Mouse (Mus musculus) liver, embryonic 16.5 days (tissue): ENCODE data around the gene Ndufs2. TPM values are rescaled to one million over a fixed set of nuclear protein-coding genes. Genes with fewer than 3 reads are reported as not detected.

ENCODE experiments used
- ATAC-seq: fragments of 200-750 bp; cut with Nextera tagmentation; 2 replicates; pipeline ENCODE4 v1.8.0; 2017; ENCODE audit warnings: low read depth, mild to moderate bottlenecking, moderate number of reproducible peaks, moderate library complexity
- H3K27ac ChIP-seq: fragments of 300-500 bp; sonication (generic); 2 replicates; pipeline ENCODE4 v1.5.1; 2014; ENCODE audit warnings: mild to moderate bottlenecking, low read length
- H3K27me3 ChIP-seq: fragments of 300-500 bp; sonication (generic); 2 replicates; pipeline ENCODE4 v1.6.1; 2014; ENCODE audit warnings: low read depth, low read length, mixed read lengths; ENCODE audit not compliant: control insufficient read depth, insufficient read depth
- H3K36me3 ChIP-seq: fragments of 300-500 bp; sonication (generic); 2 replicates; pipeline ENCODE4 v1.6.1; 2014; ENCODE audit warnings: mild to moderate bottlenecking; ENCODE audit not compliant: control insufficient read depth, insufficient read depth
- H3K4me1 ChIP-seq: fragments of 300-500 bp; sonication (generic); 2 replicates; pipeline ENCODE4 v1.6.1; 2014; ENCODE audit warnings: low read depth, low read length, mixed read lengths; ENCODE audit not compliant: control insufficient read depth
- H3K4me2 ChIP-seq: fragments of 300-500 bp; sonication (generic); 2 replicates; pipeline ENCODE4 v1.6.1; 2014; ENCODE audit warnings: low read depth, low read length, mixed read lengths
- H3K4me3 ChIP-seq: fragments of 300-500 bp; sonication (generic); 2 replicates; pipeline ENCODE4 v1.5.1; 2014; ENCODE audit warnings: low read depth, mild to moderate bottlenecking, low read length
- H3K9ac ChIP-seq: fragments of 300-500 bp; sonication (generic); 2 replicates; pipeline ENCODE4 v1.6.1; 2014; ENCODE audit warnings: low read depth, low read length
- H3K9me3 ChIP-seq: fragments of 300-500 bp; sonication (generic); replicated peaks from 2 replicates; pipeline ENCODE4 v1.6.1; 2016; ENCODE audit warnings: low read length; ENCODE audit not compliant: control insufficient read depth
- WGBS: fragments of 180-500 bp; shearing (Covaris S2); extraction: QIAGEN DNeasy Blood & Tissue Kit; methylation state at CpG from one replicate; pipeline ENCODE4 v1.1.7; 2014; ENCODE audit not compliant: insufficient replicate concordance; 5-methylcytosine and 5-hydroxymethylcytosine counted together
- polyA plus RNA-seq: library from polyadenylated mRNA; unstranded; fragments of >200 nt; fragmentation: Nextera tagmentation; extraction: Ambion mirVana; gene quantifications from 2 replicates; pipeline ENCODE4 v1.2.1, GENCODE M21; 2015

Gene Ndufs2
- polyA plus RNA-seq, 1 experiment from 2014 or later, result 138 TPM

- no peaks in the 10 kb centered on the region for H3K27me3 ChIP-seq
- no peak overlapping the region for H3K4me3 ChIP-seq
- no peak for ATAC-seq
- peaks cover 22% of the 10 kb centered on the region for H3K36me3 ChIP-seq
- no peak overlapping the region for H3K9ac ChIP-seq
- no peak overlapping the region for H3K27ac ChIP-seq
- WGBS, result 69% methylated on average over 15 of the region's 15 CpGs
- H3K9me3 ChIP-seq, result no peaks in the 10 kb centered on the region
- H3K4me1 ChIP-seq, result peaks cover 3% of the 10 kb centered on the region; the same call in 1 of the 2 replicates
- H3K4me2 ChIP-seq, result no peak overlapping the region
Measured at GRCm38 (mm10) chr1:171239992-171240744, 11.0 kb downstream of the Ndufs2 start.

GRCm38 (mm10) chr1:171238463-171238862 lies 12.7 kb downstream of the Ndufs2 start:
- H3K9me3 ChIP-seq, result no peaks in the 10 kb centered on the region
- peaks cover 9% of the 10 kb centered on the region for H3K4me1 ChIP-seq
- no peak overlapping the region for H3K9ac ChIP-seq
- no peak overlapping the region for H3K27ac ChIP-seq
- H3K27me3 ChIP-seq, result no peaks in the 10 kb centered on the region
- no peak overlapping the region for H3K4me2 ChIP-seq
- H3K36me3 ChIP-seq, result peaks cover 20% of the 10 kb centered on the region
- 58% methylated on average over 14 of the region's 14 CpGs for WGBS
- H3K4me3 ChIP-seq, result no peak overlapping the region
- ATAC-seq, result peak; percentile 41; the same call in 1 of the 2 replicates

- no peak overlapping the region for H3K9ac ChIP-seq
- H3K36me3 ChIP-seq, result peaks cover 20% of the 10 kb centered on the region
- 66% methylated on average over 6 of the region's 6 CpGs for WGBS
- H3K27me3 ChIP-seq, result no peaks in the 10 kb centered on the region
- H3K4me3 ChIP-seq, result no peak overlapping the region
- no peak overlapping the region for H3K27ac ChIP-seq
- peaks cover 19% of the 10 kb centered on the region for H3K4me1 ChIP-seq
- ATAC-seq, result no peak
- H3K9me3 ChIP-seq, result no peaks in the 10 kb centered on the region
- H3K4me2 ChIP-seq, result no peak overlapping the region
Measured at GRCm38 (mm10) chr1:171237438-171237837, 13.8 kb downstream of the Ndufs2 start.

- 65% methylated on average over 4 of the region's 4 CpGs for WGBS
- H3K27ac ChIP-seq, result no peak overlapping the region
- H3K4me2 ChIP-seq, result no peak overlapping the region
- no peak for ATAC-seq
- peaks cover 20% of the 10 kb centered on the region for H3K36me3 ChIP-seq
- peaks cover 24% of the 10 kb centered on the region for H3K4me1 ChIP-seq
- H3K4me3 ChIP-seq, result no peak overlapping the region
- H3K9ac ChIP-seq, result no peak overlapping the region
- H3K9me3 ChIP-seq, result no peaks in the 10 kb centered on the region
- no peaks in the 10 kb centered on the region for H3K27me3 ChIP-seq
Measured at GRCm38 (mm10) chr1:171235791-171236190, 15.4 kb downstream of the Ndufs2 start.

GRCm38 (mm10) chr1:171234538-171234937 lies 16.6 kb downstream of the Ndufs2 start:
- Histone ChIP-seq H3K4me3 (no peak overlapping the region), H3K27ac (peak overlapping the region; percentile 29), H3K9ac (no peak overlapping the region), H3K4me2 (no peak overlapping the region), H3K4me1 (peaks cover 24% of the 10 kb centered on the region), H3K27me3 (no peaks in the 10 kb centered on the region), H3K36me3 (peaks cover 20% of the 10 kb centered on the region), H3K9me3 (no peaks in the 10 kb centered on the region)
- no peak for ATAC-seq
- WGBS, result 74% methylated on average over 4 of the region's 4 CpGs

GRCm38 (mm10) chr1:171234126-171234525 lies 17.1 kb downstream of the Ndufs2 start, which contains the start of gene Fcer1g:
Gene Fcer1g, minus strand, starts transcription at chr1:171234365.
- H3K4me3 ChIP-seq, result peak within 1 kb of the TSS; percentile 47
- H3K36me3 ChIP-seq, result peaks cover 20% of the 10 kb centered on the region
- H3K27me3 ChIP-seq, result no peaks in the 10 kb centered on the region
- no peak within 1 kb of the TSS for H3K4me2 ChIP-seq
- H3K27ac ChIP-seq, result peak within 1 kb of the TSS; percentile 61
- H3K9me3 ChIP-seq, result no peaks in the 10 kb centered on the region
- peak within 1 kb of the TSS; percentile 7; the same call in 1 of the 2 replicates for H3K9ac ChIP-seq
- H3K4me1 ChIP-seq, result peaks cover 24% of the 10 kb centered on the region
- ATAC-seq, result no peak
- WGBS, result 26% methylated on average over 14 of the region's 14 CpGs

GRCm38 (mm10) chr1:171232800-171233730 lies 18.1 kb downstream of the Ndufs2 start:
- Histone ChIP-seq H3K27me3 (no peaks in the 10 kb centered on the region), H3K4me3 (peak overlapping the region; percentile 47), H3K9ac (peak overlapping the region; percentile 16; the same call in 1 of the 2 replicates), H3K36me3 (peaks cover 13% of the 10 kb centered on the region), H3K27ac (peak overlapping the region; percentile 61), H3K4me1 (peaks cover 24% of the 10 kb centered on the region), H3K9me3 (no peaks in the 10 kb centered on the region), H3K4me2 (peak overlapping the region; percentile 26; the same call in 1 of the 2 replicates)
- ATAC-seq, result no peak; the same call in 1 of the 2 replicates
- 35% methylated on average over 12 of the region's 12 CpGs for WGBS

- H3K4me3 ChIP-seq, result peak overlapping the region; percentile 47
- peak overlapping the region; percentile 61; the same call in 1 of the 2 replicates for H3K27ac ChIP-seq
- WGBS, result 52% methylated on average over 5 of the region's 5 CpGs
- H3K9me3 ChIP-seq, result no peaks in the 10 kb centered on the region
- peak overlapping the region; percentile 26; the same call in 1 of the 2 replicates for H3K4me2 ChIP-seq
- peaks cover 21% of the 10 kb centered on the region for H3K4me1 ChIP-seq
- H3K27me3 ChIP-seq, result no peaks in the 10 kb centered on the region
- H3K9ac ChIP-seq, result no peak overlapping the region; the same call in 1 of the 2 replicates
- 0 out of 2 replicates have a peak, but pooled peaks have one; percentile 17 for ATAC-seq
- H3K36me3 ChIP-seq, result peaks cover 10% of the 10 kb centered on the region
Measured at GRCm38 (mm10) chr1:171232348-171232747, 18.8 kb downstream of the Ndufs2 start.
